Mouse (Mus musculus) thymus, adult 2 months (tissue): Measurements from ENCODE around the gene Cpsf2. TPM values are rescaled to one million over a fixed set of nuclear protein-coding genes. Genes with fewer than 3 reads are reported as not detected.

Source experiments
- DNase-seq: peaks from one replicate; pipeline ENCODE4 v3.0.0; 2021
- H3K27ac ChIP-seq: fragments of 200-500 bp; 2 replicates; pipeline ENCODE4 v1.5.1; 2012; ENCODE audit warnings: low read length, control low read depth; ENCODE audit not compliant: control insufficient read depth, insufficient read depth
- H3K27me3 ChIP-seq: fragments of 200-500 bp; 2 replicates; pipeline ENCODE4 v1.6.1; 2012; ENCODE audit warnings: mild to moderate bottlenecking, low read length, moderate library complexity, mixed read lengths; ENCODE audit not compliant: control insufficient read depth, insufficient read depth
- H3K36me3 ChIP-seq: fragments of 200-500 bp; 2 replicates; pipeline ENCODE4 v1.6.1; 2012; ENCODE audit warnings: mild to moderate bottlenecking, low read length, moderate library complexity; ENCODE audit not compliant: control insufficient read depth, insufficient read depth
- H3K4me1 ChIP-seq: fragments of 200-500 bp; replicated peaks from 2 replicates; pipeline ENCODE4 v1.6.1; 2012; ENCODE audit warnings: low read length; ENCODE audit not compliant: control insufficient read depth, insufficient read depth
- H3K4me3 ChIP-seq: fragments of 200-500 bp; 2 replicates; pipeline ENCODE4 v1.5.1; 2012; ENCODE audit warnings: mild to moderate bottlenecking, low read length, control low read depth, moderate library complexity; ENCODE audit not compliant: control insufficient read depth, insufficient read depth
- CTCF ChIP-seq: fragments of 200-500 bp; IDR thresholded peaks from 2 replicates; pipeline ENCODE4 v1.5.1; 2012; ENCODE audit warnings: mild to moderate bottlenecking, control low read depth, low read length, moderate library complexity, borderline replicate concordance; ENCODE audit not compliant: control insufficient read depth, poor library complexity, insufficient read depth; ENCODE audit errors: extremely low read depth
- POLR2A ChIP-seq: fragments of 200-500 bp; IDR thresholded peaks from 2 replicates; pipeline ENCODE4 v1.6.1; 2012; ENCODE audit warnings: mild to moderate bottlenecking, low read length, control low read depth, moderate library complexity; ENCODE audit not compliant: control insufficient read depth, poor library complexity, insufficient read depth; ENCODE audit errors: extremely low read depth
- WGBS: fragments of 180-500 bp; shearing (Covaris S2); methylation state at CpG from one replicate; pipeline ENCODE4 v1.1.7; 2018; 5-methylcytosine and 5-hydroxymethylcytosine counted together
- polyA plus RNA-seq: library from polyadenylated mRNA; depleted of rRNA; stranded (reverse); fragments of >200 nt; gene quantifications from 2 replicates; pipeline ENCODE4 v1.2.3, GENCODE M21; 2012

Cpsf2 gene
- polyA plus RNA-seq, 1 experiment, result 6.6 TPM

- no peak for DNase-seq
- H3K27me3 ChIP-seq, result no peaks in the 10 kb centered on the region
- no peak overlapping the region for H3K4me3 ChIP-seq
- 5% methylated on average over 1 of the region's 1 CpGs for WGBS
- peaks cover 5% of the 10 kb centered on the region for H3K4me1 ChIP-seq
- peaks cover 5% of the 10 kb centered on the region for H3K36me3 ChIP-seq
- TF ChIP-seq POLR2A (no peak), CTCF (no peak)
- no peak overlapping the region for H3K27ac ChIP-seq
Observed at GRCm38 (mm10) chr12:101974571-101974970, 1.2 kb upstream of the Cpsf2 start.

DNA sequence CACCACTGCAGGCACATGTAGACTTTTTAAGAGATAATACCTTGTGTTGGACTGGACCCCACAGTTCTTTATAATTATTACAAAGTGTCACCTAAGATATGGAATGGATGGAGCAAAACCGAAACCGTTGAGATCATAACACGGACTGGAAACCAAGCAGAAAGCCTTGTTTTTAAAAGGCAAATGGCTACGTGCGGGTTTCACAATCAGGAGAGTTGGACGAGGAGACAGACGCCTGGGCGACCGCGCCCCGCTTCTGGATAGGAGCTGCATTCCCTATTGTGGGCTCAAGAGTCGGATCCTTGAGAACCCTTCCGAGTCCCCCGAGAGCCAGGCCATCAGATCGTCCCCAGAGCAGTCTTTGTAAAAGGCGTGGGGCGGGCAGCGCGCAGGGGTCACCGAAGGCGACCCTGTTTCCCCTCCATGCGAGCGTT is 604 bp upstream of the Cpsf2 start:
- H3K36me3 ChIP-seq, result no peaks in the 10 kb centered on the region; the same call in 1 of the 2 replicates
- H3K27ac ChIP-seq, result peak overlapping the region; percentile 21; the same call in 1 of the 2 replicates
- peaks cover 5% of the 10 kb centered on the region for H3K4me1 ChIP-seq
- TF ChIP-seq POLR2A (no peak), CTCF (no peak)
- H3K27me3 ChIP-seq, result no peaks in the 10 kb centered on the region
- peak overlapping the region; percentile 85 for H3K4me3 ChIP-seq
- 0% methylated on average over 23 of the region's 23 CpGs for WGBS
- DNase-seq, result no peak

DNA sequence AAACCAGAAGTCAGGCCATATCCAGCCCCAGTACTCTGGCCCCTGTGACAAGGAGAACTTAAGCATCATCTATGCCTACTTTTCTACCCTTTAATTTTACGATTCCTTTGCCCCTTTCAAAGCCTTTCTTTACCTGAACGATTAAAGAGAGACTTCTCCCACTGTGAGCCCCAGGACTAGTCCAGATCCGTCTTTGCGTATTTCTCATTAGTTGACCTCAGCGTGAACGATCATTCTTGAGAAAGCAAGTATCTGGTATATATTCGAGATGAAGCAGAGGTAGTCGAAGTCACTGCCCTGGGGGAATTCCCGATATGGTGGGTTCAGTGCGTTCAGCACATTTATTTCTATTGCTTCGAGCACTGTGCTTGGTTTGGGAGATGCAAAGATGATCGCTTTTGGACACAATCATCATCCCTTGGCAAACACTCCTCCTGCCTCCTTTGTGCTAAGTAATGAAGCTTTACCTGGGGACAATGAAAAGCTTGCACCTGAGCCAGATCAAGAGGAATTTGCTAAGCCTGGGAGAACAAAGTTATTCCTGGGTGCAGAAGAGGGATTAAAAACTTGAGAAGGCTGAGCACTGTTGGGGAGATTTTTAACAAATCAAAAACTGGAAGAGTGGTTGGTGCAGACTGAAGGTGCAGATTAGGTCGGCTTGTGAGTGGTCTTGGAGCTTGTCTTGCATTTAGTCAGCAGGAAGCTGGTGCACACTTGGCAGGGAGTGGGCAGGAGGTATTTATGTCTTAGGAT is 1.0 kb downstream of the Cpsf2 start:
- WGBS, result 7% methylated on average over 13 of the region's 13 CpGs

GRCm38 (mm10) chr12:101977404-101977915 is 1.7 kb downstream of the Cpsf2 start:
- no peaks in the 10 kb centered on the region; the same call in 1 of the 2 replicates for H3K36me3 ChIP-seq
- no peaks in the 10 kb centered on the region for H3K27me3 ChIP-seq
- no peak overlapping the region for H3K27ac ChIP-seq
- TF ChIP-seq CTCF, result no peak
- no peak for TF ChIP-seq POLR2A
- WGBS, result 90% methylated on average over 10 of the region's 10 CpGs
- DNase-seq, result no peak
- H3K4me1 ChIP-seq, result peaks cover 5% of the 10 kb centered on the region
- H3K4me3 ChIP-seq, result no peak overlapping the region

More for the DNA sequence above, 1.0 kb downstream of the Cpsf2 start:
- no peak for DNase-seq
- no peak overlapping the region for H3K27ac ChIP-seq
- no peaks in the 10 kb centered on the region for H3K36me3 ChIP-seq
- no peaks in the 10 kb centered on the region for H3K27me3 ChIP-seq
- H3K4me1 ChIP-seq, result peaks cover 5% of the 10 kb centered on the region
- no peak for TF ChIP-seq CTCF
- no peak for TF ChIP-seq POLR2A
- peak overlapping the region; percentile 85; the same call in 1 of the 2 replicates for H3K4me3 ChIP-seq

- no peak overlapping the region for H3K27ac ChIP-seq
- peaks cover 6% of the 10 kb centered on the region; the same call in 1 of the 2 replicates for H3K36me3 ChIP-seq
- no peak for TF ChIP-seq CTCF
- no peak for TF ChIP-seq POLR2A
- WGBS, result 85% methylated on average over 5 of the region's 5 CpGs
- no peak overlapping the region for H3K4me3 ChIP-seq
- no peak for DNase-seq
- H3K27me3 ChIP-seq, result no peaks in the 10 kb centered on the region
- peaks cover 5% of the 10 kb centered on the region for H3K4me1 ChIP-seq
Observed at GRCm38 (mm10) chr12:101978162-101978561, 2.4 kb downstream of the Cpsf2 start.

DNA sequence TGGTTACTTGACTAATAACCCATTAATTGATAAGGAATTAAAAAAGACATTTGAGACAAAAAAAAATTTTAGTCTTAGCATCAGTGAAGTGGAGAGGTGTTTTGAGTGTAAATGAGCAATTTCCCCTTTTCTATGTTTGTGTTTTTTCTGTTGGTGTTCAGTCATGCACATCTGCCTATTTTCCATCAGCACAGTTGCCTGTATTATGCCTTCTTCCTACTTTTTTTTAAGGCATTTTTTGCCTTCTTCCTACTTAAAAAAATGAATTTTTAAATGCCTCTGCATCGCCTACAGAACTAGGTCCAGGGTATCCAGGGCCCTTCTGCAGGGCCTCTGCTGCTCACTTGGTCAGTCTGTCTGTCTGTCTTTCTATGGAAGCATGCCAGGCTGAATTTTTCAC is 2.8 kb downstream of the Cpsf2 start:
- Histone ChIP-seq H3K27me3 (no peaks in the 10 kb centered on the region), H3K4me1 (peaks cover 5% of the 10 kb centered on the region), H3K36me3 (peaks cover 11% of the 10 kb centered on the region; the same call in 1 of the 2 replicates), H3K27ac (no peak overlapping the region), H3K4me3 (no peak overlapping the region)
- WGBS, result 88% methylated on average over 1 of the region's 1 CpGs
- TF ChIP-seq POLR2A, result no peak
- TF ChIP-seq CTCF, result no peak
- no peak for DNase-seq
